Mouse (Mus musculus) spleen, adult 2 months (tissue): ENCODE measurements around the gene Stxbp5l.

ENCODE experiments used
- CTCF ChIP-seq: fragments of 200-500 bp; IDR thresholded peaks from 2 replicates; pipeline ENCODE4 v1.5.1; 2011; ENCODE audit warnings: mild to moderate bottlenecking, inconsistent platforms; ENCODE audit not compliant: insufficient read depth, insufficient read length, insufficient replicate concordance; ENCODE audit errors: extremely low read depth
- POLR2A ChIP-seq: fragments of 200-500 bp; IDR thresholded peaks from 2 replicates; pipeline ENCODE4 v1.6.1; 2011; ENCODE audit warnings: low read depth, low read length, inconsistent platforms

- TF ChIP-seq CTCF: no peak
- no peak for TF ChIP-seq POLR2A
Observed at GRCm38 (mm10) chr16:37072354-37072753, 312.4 kb downstream of the Stxbp5l start.
